Mouse (Mus musculus) heart, postnatal 0 days (tissue): ENCODE data around the gene St3gal5.

ENCODE experiments used
- CTCF ChIP-seq: IDR thresholded peaks from 2 replicates; pipeline ENCODE4 v1.5.1; 2016; ENCODE audit warnings: antibody characterized with exemption, control low read depth, low read depth
- EP300 ChIP-seq: IDR thresholded peaks from 2 replicates; pipeline ENCODE4 v1.6.1; 2016; ENCODE audit warnings: antibody characterized with exemption, low read depth

GRCm38 (mm10) chr6:72173350-72173749, 76.0 kb downstream of the St3gal5 start:
- TF ChIP-seq CTCF (no peak), EP300 (no peak)
